Mouse (Mus musculus): Measurements from ENCODE around the gene Ltbp1.

DNA sequence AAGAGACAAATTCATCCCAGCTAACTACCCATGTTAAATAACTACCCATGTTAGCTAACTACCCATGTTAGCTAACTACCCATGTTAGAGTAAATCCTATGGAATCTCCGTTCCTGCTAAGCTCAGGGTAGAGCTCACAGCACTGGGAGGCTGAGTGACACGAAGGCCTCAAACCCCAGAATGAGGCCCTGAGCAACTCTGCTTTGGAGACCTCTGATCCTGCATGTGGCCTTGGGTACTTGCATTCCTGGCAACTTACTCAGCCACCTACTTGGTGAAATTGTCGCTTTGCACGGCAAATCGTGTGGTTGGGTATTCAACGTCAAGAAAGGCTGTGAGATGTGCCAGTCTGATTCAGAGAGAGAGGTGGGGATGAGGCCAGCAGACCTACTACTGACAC is 50.6 kb downstream of the Ltbp1 start:
- TF ChIP-seq CTCF (IDR thresholded peaks at IDR 0.05; ENCODE audit: control insufficient read depth, insufficient read depth, low read length) (no peak), POLR2A (IDR thresholded peaks at IDR 0.05; ENCODE audit: borderline replicate concordance, control insufficient read depth, low read depth, low read length) (no peak)
